Mouse (Mus musculus): ENCODE measurements around the gene Six3.

The Six3 gene

DNA sequence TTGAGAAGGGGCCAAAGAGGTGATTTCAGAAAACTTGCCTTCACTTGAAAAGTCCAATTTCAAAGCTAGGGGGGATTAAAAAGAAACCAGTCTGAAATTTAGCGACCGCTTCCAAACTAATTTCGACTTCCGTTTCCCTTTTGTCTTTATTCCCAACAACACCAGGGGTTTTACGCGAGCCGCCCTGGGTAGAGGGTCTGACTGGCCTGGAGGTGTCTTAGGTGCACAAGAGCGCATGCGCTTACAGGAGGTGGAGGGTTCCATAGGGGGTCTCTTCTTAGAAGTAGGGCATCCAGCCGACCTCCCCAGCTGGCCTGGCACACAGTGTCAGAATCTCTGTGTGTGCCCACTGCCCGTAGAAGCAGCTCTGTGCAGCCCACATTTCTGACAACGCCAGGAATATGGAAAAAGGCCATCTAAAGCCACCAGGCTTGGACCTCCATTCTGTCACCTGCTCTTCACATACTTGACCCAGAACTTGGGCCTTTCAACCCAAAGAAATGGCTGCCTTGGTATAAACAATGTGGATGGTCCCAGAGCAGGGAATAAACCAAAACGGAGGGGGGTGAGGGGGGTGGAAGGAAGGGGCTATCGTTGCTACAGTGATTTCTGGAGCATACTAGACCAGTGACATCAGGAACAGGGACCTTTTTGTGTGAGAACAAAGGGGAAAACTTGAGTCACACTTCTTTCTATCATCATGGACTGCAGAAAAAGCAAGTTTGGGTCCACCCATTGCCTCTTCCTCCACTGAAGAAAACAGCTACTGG lies 12.9 kb downstream of the Six3 start:
- no peak for DNase-seq

DNA sequence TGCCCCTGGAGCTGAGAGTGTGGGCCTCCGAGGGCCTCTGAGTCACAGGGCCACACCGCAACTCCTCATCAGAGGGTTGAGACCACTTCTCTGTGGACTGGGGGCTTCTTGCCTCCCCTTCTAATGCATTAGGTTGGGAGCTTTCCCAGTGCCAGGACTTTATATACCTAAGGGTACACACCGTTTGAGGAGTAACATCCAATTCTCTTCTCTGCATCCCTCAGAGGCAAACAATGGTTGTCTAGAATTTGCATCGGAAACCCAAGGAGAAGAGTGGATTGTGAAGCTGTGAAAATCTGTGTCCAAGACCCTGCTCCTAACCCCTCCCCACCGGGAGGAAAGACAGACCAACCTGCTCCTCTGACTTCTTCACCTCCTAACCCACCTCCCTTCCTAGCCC lies 14.3 kb downstream of the Six3 start:
- no peak for DNase-seq

DNA sequence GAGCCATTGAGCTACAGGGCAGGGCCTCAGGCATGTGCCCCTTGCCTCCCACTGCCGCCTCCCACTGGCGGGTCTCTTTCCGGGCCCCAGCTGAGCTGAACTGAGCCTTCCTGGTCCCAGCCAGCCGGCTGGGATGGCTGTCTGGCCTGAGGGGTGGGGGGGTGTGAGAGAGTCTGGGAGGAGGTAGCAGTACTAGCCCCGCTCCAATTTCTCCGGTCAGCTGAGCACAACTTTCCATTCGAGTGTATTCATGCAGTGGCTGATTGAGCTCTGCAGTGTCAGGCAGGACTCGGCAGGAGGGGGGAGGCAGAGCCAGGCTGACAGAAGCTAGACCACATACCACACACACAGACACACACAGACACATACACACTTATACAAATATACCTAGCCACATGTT lies 15.4 kb downstream of the Six3 start:
- DNase-seq, result no peak

DNA sequence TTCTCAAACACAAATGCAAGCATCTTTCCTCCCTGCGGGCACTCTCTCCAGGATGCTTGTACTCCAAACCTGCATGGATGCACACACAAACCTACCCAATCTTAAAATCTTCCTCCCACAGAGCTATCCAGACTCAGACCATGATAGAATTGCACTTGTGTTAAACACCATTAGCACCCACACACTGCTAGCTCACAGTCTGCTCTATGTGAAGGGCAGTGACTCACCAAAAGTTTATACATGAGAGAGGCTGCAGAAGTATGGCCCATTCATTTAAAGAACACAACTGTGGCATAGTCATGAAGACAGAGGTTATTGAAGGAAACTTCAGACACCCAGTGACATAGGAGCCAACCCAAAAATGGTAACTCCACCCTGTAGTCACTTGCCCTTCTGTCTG lies 16.0 kb downstream of the Six3 start:
- DNase-seq, result no peak

DNA sequence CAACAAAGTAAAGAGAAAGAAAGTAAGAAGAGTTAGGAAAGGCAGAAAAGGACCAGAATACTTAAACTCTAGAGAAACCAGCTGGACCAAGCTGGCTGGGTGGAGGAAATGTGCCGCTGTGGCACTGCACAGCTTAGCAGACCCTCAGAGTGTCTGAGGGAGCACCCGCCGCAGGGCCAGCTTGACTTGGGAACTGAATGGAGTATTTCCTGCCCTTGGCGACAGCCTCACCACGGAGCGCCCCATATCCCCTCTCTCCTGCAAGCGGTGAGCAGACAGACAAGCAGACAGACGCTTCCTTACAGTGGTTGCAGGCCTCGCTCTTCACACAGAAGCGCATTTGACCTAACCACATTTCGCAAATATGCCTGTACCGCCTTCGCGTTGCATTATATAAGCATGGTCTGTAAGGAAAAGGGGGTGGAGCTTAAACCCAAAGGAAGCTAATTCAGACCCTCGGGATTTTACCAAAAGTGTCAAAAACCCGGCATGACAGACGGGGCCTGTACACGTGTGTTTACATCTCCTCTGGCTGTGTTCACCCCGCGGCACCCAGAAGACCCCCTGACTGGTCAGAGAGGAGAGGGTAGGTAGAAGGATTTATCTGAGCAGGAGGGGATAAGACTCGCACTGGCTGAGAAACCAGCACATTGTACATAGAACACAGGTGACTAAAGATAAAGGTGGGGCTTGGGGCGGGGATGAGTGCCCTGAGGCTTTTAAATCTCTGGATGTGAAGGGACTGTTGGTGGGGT lies 17.1 kb downstream of the Six3 start:
- no peak for DNase-seq

DNA sequence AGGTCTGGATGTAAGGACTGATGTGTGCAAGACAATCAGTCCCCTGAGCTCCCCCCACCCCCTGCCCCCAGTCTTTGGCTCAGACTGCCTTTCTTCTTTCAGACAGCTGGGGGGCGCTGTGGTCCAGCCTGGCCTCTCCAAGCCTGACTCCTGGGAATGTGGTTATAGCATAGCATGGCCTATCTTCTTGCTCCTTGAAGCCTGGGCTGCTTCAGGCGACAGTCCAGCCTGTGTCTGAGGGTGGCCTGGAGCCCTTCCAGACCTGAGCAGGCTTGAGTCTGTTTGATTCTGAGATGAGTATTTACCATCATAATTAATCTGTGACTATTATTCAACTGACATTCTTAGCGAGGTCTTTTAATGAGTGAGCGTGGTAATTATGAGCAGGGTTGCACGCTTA lies 17.7 kb downstream of the Six3 start:
- no peak for DNase-seq

DNA sequence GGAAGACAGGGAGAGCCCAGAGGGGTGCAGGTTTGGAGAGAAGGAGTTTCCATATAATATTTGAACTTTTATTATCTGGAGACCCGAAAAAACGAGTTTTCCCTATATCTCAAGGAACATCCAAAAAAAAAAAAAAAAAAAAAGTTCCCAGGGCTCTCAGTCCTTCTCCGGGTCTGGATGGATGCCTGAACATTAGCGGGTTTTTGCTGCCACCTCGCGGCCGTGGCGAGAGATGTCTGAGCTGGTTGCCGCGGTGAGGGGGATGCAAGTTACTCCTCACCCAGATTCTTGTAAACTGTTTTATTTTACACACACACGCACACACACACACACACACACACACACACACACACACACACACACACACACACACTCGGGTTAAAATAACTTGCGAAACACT lies 20.2 kb downstream of the Six3 start:
- DNase-seq, result peak; percentile 56

DNA sequence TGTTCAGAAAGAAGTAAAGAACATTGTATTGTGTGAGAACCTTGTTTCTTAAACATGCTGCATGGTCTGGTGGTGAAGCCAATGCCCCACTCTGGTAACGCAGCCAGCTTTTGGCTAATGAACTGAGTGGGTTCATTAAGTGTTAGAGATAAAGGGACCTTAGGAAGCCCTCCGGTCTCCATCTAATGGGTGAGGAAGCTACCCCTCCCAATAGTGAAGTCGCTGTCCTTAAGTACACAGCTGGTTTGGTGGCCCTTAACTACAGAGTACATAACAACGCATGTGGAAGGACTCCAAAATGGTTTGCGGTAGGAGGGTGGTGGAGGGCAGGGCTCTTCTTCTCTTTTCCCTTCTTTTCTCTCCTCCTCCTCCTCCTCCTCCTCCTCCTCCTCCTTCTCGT lies 24.5 kb downstream of the Six3 start:
- no peak for DNase-seq

DNA sequence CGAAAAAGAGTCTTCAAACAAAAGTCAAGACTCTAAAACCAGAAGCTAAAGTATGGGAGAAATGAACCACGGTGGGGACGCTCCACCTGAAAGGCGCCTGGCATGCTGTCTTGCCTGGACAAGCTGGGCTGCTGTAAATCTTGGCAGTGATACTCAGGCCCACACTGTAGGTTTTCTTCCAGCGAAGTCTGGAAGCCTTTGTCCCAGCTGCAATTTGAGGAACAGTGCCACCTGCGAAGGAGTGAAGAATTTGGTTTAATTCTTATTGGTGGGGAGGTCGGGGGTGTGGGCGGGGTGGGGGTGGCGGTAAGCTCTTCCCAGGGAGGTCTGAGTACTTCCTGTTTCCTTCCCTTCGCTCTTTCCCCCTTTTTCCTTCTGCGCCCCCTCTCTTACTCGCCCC lies 31.9 kb downstream of the Six3 start:
- no peak for DNase-seq

DNA sequence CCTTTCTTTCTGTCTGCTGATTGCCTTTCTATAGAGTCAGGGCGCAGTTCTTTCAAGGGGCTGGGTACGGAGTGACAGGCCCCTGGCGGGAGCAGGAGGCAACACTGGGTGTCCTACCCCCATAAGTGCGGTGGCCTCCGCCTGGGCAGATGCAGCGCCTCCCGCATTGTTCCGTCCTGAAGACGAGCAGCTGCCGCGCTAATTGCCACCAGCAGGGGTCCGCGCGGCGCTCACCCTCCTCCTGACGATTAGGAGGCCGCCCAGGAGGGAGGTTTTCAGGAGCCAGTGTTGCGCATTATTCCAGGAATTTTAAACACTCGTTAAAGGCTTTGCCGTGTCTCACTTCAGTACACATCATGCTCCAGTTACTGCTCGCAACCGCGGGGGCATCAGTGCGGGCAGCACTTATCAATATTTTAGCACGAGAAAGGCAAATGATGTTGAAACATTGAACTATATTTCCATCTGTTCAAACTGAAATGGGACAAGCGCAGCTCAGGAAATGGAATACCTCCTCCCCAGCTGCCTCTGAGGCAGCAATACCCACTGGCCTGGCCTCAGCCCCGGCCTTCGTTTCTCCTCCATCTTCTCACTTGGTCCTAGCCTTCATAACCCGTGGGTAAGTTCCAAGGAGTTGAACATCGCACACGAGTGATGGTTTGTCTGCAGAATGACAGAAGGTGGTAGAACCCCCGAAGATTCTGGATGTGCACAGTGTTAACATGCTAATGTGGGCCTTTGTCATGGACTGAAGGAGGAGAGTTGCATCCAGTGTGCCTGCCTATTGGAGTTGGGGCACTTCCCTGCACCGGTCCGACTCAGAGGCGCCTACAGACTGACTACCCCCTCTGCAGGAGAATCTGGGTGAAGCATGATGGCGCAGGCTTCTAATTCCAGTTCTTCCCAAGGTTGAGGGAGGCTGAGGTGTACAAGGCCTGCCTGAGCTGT lies 32.6 kb downstream of the Six3 start:
- DNase-seq, result peak; percentile 35

DNA sequence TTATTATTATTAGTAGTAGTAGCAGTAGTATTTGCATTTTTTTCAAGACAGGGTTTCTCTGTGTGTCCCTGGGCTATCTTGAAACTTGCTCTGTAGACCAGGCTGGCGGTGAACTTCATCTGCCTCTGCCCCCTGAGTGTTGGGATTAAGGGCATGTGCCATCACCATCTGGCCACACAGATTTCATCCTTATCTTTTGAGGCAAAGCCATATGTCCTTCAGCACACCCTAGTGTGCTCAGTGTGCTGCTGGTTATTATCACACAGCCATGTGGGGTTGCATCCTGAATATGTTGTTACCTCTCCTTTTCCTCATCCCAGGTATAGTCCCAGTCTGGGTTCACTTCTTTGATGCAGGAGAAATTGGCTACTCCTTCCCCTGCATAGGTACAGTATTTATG lies 46.6 kb downstream of the Six3 start:
- DNase-seq, result no peak

DNA sequence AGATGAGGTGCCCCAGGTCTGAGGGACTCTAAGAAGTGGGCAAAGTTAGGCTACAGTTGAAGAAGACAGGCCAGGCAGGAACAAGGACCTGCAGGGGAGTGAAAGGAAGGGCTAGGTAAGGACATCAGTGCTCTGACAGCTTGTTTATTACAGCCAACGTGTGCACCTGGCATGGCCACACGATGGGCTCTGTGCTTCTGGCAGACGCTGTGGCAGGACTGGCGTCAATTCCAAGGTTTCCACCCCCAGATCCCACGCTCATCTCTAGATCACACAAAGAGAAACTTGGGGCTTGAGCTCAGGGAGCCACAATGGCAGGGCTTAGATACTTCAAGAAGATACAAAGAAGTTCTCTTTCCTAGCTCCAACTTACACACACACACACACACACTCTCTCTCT lies 48.1 kb downstream of the Six3 start:
- no peak for DNase-seq

DNA sequence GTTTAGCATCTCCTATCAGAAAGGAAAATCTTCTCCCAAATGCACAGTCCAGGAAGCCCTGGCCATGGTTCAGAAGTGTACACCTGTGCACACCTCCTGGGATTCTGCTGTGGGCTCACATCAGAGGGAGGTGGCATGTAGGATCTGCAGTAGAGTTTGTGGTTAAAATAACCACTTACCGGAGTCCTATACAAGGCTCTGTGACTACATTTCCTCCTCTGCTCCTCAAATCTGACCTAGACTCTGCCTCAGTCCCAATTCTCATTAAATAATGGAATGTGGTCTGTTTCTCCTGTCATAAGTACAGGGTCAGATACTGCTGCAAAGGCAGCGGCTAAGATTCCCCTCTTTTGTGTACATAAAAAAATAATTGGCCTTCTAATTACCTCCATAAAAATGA lies 50.8 kb downstream of the Six3 start:
- no peak for DNase-seq

DNA sequence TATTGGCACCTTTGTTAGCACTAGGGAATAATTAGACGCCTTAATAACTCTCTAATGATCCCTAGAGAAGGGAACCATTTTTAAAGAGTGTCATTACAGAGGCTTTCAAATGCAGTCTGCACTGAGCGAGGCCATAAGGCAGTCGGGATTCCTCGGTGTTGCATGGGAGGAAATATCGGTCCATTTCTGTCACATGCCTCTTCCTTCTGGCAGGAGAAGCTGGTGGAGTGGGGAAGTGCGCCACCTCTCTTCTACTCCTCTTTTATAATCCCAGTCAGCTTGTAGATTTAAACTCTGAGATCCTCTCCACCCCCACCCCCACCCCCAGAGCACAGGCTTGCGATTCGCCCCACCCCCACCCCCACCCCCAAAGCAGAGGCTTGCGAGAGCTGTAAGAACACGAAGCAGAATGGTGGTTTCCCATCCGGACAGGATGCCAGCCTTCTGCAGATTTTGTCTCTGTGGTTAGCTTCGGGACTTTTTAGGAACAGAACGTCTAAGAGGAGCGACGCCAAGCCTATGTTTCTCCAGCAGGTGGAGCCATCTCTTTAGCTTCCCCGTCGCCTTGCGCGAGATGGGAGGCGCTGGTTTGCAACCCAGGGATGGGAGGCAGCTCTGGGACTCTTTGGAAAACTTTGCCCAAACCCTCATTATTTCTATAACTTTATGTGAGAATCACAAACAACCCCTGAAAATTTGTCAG lies 51.4 kb downstream of the Six3 start:
- DNase-seq, result peak; percentile 39
